ENCODE assay signal across 13 mouse cellular contexts in genomic region chr11:94169596-94169995, GRCm38 (mm10).
"Had no signal": no experiment of that assay in that cellular context is flagged by ENCODE, and none has a peak within 500 bp of the region (broad histone marks: within the 10 kb centered on the region; RNA-seq: fewer than 3 reads in every experiment).

No protein-coding gene starts in this region.

- DNase-seq: kidney, adult 8-10 months; kidney, postnatal 25 days; lung, embryonic 14.5 days; lung, postnatal 10 days; lung, postnatal 4 days; right cerebral cortex, postnatal 25 days had no signal

- H3K36me3 ChIP-seq: limb, embryonic 15.5 days; liver, embryonic 12.5 days; midbrain, embryonic 15.5 days; neural tube, embryonic 13.5 days had no signal

- ATAC-seq: liver, embryonic 12.5 days; midbrain, embryonic 15.5 days had no signal

- H3K4me3 ChIP-seq: left cerebral cortex, adult 2 months; limb, embryonic 15.5 days; liver, embryonic 12.5 days; megakaryocyte, embryonic 14.5 days; midbrain, embryonic 15.5 days; neural tube, embryonic 13.5 days had no signal

- H3K4me1 ChIP-seq: midbrain, embryonic 15.5 days; neural tube, embryonic 13.5 days had no signal

- H3K27ac ChIP-seq: left cerebral cortex, adult 2 months; limb, embryonic 15.5 days; liver, embryonic 12.5 days; midbrain, embryonic 15.5 days; neural tube, embryonic 13.5 days; stomach, postnatal 0 days had no signal

- H3K27me3 ChIP-seq: limb, embryonic 15.5 days; midbrain, embryonic 15.5 days; neural tube, embryonic 13.5 days had no signal

- H3K9me3 ChIP-seq: limb, embryonic 15.5 days; liver, embryonic 12.5 days; midbrain, embryonic 15.5 days; neural tube, embryonic 13.5 days had no signal
